Mouse (Mus musculus): Measurements from ENCODE around the gene Olfr599. TPM values are rescaled to one million over a fixed set of nuclear protein-coding genes. Genes with fewer than 3 reads are reported as not detected.

Olfr599 gene
- not detected for polyA plus RNA-seq (2014; fragmentation: Illumina TruSeq; extraction: RNeasy Lipid Tissue Mini Kit (QIAGEN cat#74804); ENCODE audit: insufficient read depth, low read depth, low replicate concordance)

GRCm38 (mm10) chr7:103335617-103336016 is at the start of gene Olfr599:
Gene Olfr599 (plus strand): TSS chr7:103335917.

GRCm38 (mm10) chr7:103305348-103305747 is 30.4 kb upstream of the Olfr599 start, which contains the start of gene Olfr596:
Gene Olfr596 (plus strand): TSS chr7:103305648.

GRCm38 (mm10) chr7:103316015-103316414 is 19.7 kb upstream of the Olfr599 start, which contains the start of gene Olfr597:
Gene Olfr597 (plus strand): TSS chr7:103316315.

GRCm38 (mm10) chr7:103323268-103323667 is 12.4 kb upstream of the Olfr599 start, which contains the start of gene Olfr598:
Gene Olfr598 (plus strand): TSS chr7:103323568.

GRCm38 (mm10) chr7:103349569-103349968 is 13.9 kb downstream of the Olfr599 start, which contains the start of gene Olfr600:
Gene Olfr600 (minus strand): TSS chr7:103349669.

GRCm38 (mm10) chr7:103362555-103362954 is 26.8 kb downstream of the Olfr599 start, which contains the start of gene Olfr601:
Gene Olfr601 (minus strand): TSS chr7:103362655.

GRCm38 (mm10) chr7:103386077-103386476 is 50.4 kb downstream of the Olfr599 start, which contains the start of gene Olfr603:
Gene Olfr603 (minus strand): TSS chr7:103386177.

Other genes starting within 250 kb of the Olfr599 start
- gene Olfr585, start 238.2 kb upstream of the Olfr599 start, polyA plus RNA-seq (2014; fragmentation: Illumina TruSeq; extraction: RNeasy Lipid Tissue Mini Kit (QIAGEN cat#74804); ENCODE audit: insufficient read depth, low read depth, low replicate concordance) = not detected
- gene Olfr586, start 210.3 kb upstream of the Olfr599 start, polyA plus RNA-seq (2014; fragmentation: Illumina TruSeq; extraction: RNeasy Lipid Tissue Mini Kit (QIAGEN cat#74804); ENCODE audit: insufficient read depth, low read depth, low replicate concordance) = not detected
- not detected for gene Olfr588-ps1, start 195.0 kb upstream of the Olfr599 start, polyA plus RNA-seq (2014; fragmentation: Illumina TruSeq; extraction: RNeasy Lipid Tissue Mini Kit (QIAGEN cat#74804); ENCODE audit: insufficient read depth, low read depth, low replicate concordance)
- gene Olfr589, start 179.6 kb upstream of the Olfr599 start, polyA plus RNA-seq (2014; fragmentation: Illumina TruSeq; extraction: RNeasy Lipid Tissue Mini Kit (QIAGEN cat#74804); ENCODE audit: insufficient read depth, low read depth, low replicate concordance) = not detected
- not detected for gene Olfr591, start 157.6 kb upstream of the Olfr599 start, polyA plus RNA-seq (2014; fragmentation: Illumina TruSeq; extraction: RNeasy Lipid Tissue Mini Kit (QIAGEN cat#74804); ENCODE audit: insufficient read depth, low read depth, low replicate concordance)
- gene Olfr592, start 151.1 kb upstream of the Olfr599 start, polyA plus RNA-seq (2014; fragmentation: Illumina TruSeq; extraction: RNeasy Lipid Tissue Mini Kit (QIAGEN cat#74804); ENCODE audit: insufficient read depth, low read depth, low replicate concordance) = not detected
- gene Olfr593, start 124.1 kb upstream of the Olfr599 start, polyA plus RNA-seq (2014; fragmentation: Illumina TruSeq; extraction: RNeasy Lipid Tissue Mini Kit (QIAGEN cat#74804); ENCODE audit: insufficient read depth, low read depth, low replicate concordance) = not detected
- gene Olfr594, start 118.9 kb upstream of the Olfr599 start, polyA plus RNA-seq (2014; fragmentation: Illumina TruSeq; extraction: RNeasy Lipid Tissue Mini Kit (QIAGEN cat#74804); ENCODE audit: insufficient read depth, low read depth, low replicate concordance) = not detected
- not detected for gene Usp17ld, start 83.4 kb upstream of the Olfr599 start, polyA plus RNA-seq (2014; fragmentation: Illumina TruSeq; extraction: RNeasy Lipid Tissue Mini Kit (QIAGEN cat#74804); ENCODE audit: insufficient read depth, low read depth, low replicate concordance)
- not detected for gene Olfr596, start 30.3 kb upstream of the Olfr599 start, polyA plus RNA-seq (2014; fragmentation: Illumina TruSeq; extraction: RNeasy Lipid Tissue Mini Kit (QIAGEN cat#74804); ENCODE audit: insufficient read depth, low read depth, low replicate concordance)
- gene Olfr597, start 19.6 kb upstream of the Olfr599 start, polyA plus RNA-seq (2014; fragmentation: Illumina TruSeq; extraction: RNeasy Lipid Tissue Mini Kit (QIAGEN cat#74804); ENCODE audit: insufficient read depth, low read depth, low replicate concordance) = not detected
- gene Olfr598, start 12.3 kb upstream of the Olfr599 start, polyA plus RNA-seq (2014; fragmentation: Illumina TruSeq; extraction: RNeasy Lipid Tissue Mini Kit (QIAGEN cat#74804); ENCODE audit: insufficient read depth, low read depth, low replicate concordance) = not detected
- not detected for gene Olfr600, start 13.8 kb downstream of the Olfr599 start, polyA plus RNA-seq (2014; fragmentation: Illumina TruSeq; extraction: RNeasy Lipid Tissue Mini Kit (QIAGEN cat#74804); ENCODE audit: insufficient read depth, low read depth, low replicate concordance)
- gene Olfr601, start 26.7 kb downstream of the Olfr599 start, polyA plus RNA-seq (2014; fragmentation: Illumina TruSeq; extraction: RNeasy Lipid Tissue Mini Kit (QIAGEN cat#74804); ENCODE audit: insufficient read depth, low read depth, low replicate concordance) = not detected
- not detected for gene Olfr603, start 50.3 kb downstream of the Olfr599 start, polyA plus RNA-seq (2014; fragmentation: Illumina TruSeq; extraction: RNeasy Lipid Tissue Mini Kit (QIAGEN cat#74804); ENCODE audit: insufficient read depth, low read depth, low replicate concordance)
- gene Usp17lc, start 79.2 kb downstream of the Olfr599 start, polyA plus RNA-seq (2014; fragmentation: Illumina TruSeq; extraction: RNeasy Lipid Tissue Mini Kit (QIAGEN cat#74804); ENCODE audit: insufficient read depth, low read depth, low replicate concordance) = not detected
- gene Olfr605, start 109.5 kb downstream of the Olfr599 start, polyA plus RNA-seq (2014; fragmentation: Illumina TruSeq; extraction: RNeasy Lipid Tissue Mini Kit (QIAGEN cat#74804); ENCODE audit: insufficient read depth, low read depth, low replicate concordance) = not detected
- gene Olfr606, start 113.1 kb downstream of the Olfr599 start, polyA plus RNA-seq (2014; fragmentation: Illumina TruSeq; extraction: RNeasy Lipid Tissue Mini Kit (QIAGEN cat#74804); ENCODE audit: insufficient read depth, low read depth, low replicate concordance) = not detected
- not detected for gene Olfr607, start 128.2 kb downstream of the Olfr599 start, polyA plus RNA-seq (2014; fragmentation: Illumina TruSeq; extraction: RNeasy Lipid Tissue Mini Kit (QIAGEN cat#74804); ENCODE audit: insufficient read depth, low read depth, low replicate concordance)
- not detected for gene Olfr608, start 134.0 kb downstream of the Olfr599 start, polyA plus RNA-seq (2014; fragmentation: Illumina TruSeq; extraction: RNeasy Lipid Tissue Mini Kit (QIAGEN cat#74804); ENCODE audit: insufficient read depth, low read depth, low replicate concordance)
- not detected for gene Olfr609, start 162.1 kb downstream of the Olfr599 start, polyA plus RNA-seq (2014; fragmentation: Illumina TruSeq; extraction: RNeasy Lipid Tissue Mini Kit (QIAGEN cat#74804); ENCODE audit: insufficient read depth, low read depth, low replicate concordance)
- gene Olfr610, start 176.2 kb downstream of the Olfr599 start, polyA plus RNA-seq (2014; fragmentation: Illumina TruSeq; extraction: RNeasy Lipid Tissue Mini Kit (QIAGEN cat#74804); ENCODE audit: insufficient read depth, low read depth, low replicate concordance) = not detected
- not detected for gene Olfr611, start 184.9 kb downstream of the Olfr599 start, polyA plus RNA-seq (2014; fragmentation: Illumina TruSeq; extraction: RNeasy Lipid Tissue Mini Kit (QIAGEN cat#74804); ENCODE audit: insufficient read depth, low read depth, low replicate concordance)
- not detected for gene Olfr612, start 206.8 kb downstream of the Olfr599 start, polyA plus RNA-seq (2014; fragmentation: Illumina TruSeq; extraction: RNeasy Lipid Tissue Mini Kit (QIAGEN cat#74804); ENCODE audit: insufficient read depth, low read depth, low replicate concordance)
- gene Olfr613, start 212.2 kb downstream of the Olfr599 start, polyA plus RNA-seq (2014; fragmentation: Illumina TruSeq; extraction: RNeasy Lipid Tissue Mini Kit (QIAGEN cat#74804); ENCODE audit: insufficient read depth, low read depth, low replicate concordance) = not detected
- not detected for gene Olfr615, start 220.2 kb downstream of the Olfr599 start, polyA plus RNA-seq (2014; fragmentation: Illumina TruSeq; extraction: RNeasy Lipid Tissue Mini Kit (QIAGEN cat#74804); ENCODE audit: insufficient read depth, low read depth, low replicate concordance)
- not detected for gene Olfr616, start 233.2 kb downstream of the Olfr599 start, polyA plus RNA-seq (2014; fragmentation: Illumina TruSeq; extraction: RNeasy Lipid Tissue Mini Kit (QIAGEN cat#74804); ENCODE audit: insufficient read depth, low read depth, low replicate concordance)
- not detected for gene Olfr617, start 237.1 kb downstream of the Olfr599 start, polyA plus RNA-seq (2014; fragmentation: Illumina TruSeq; extraction: RNeasy Lipid Tissue Mini Kit (QIAGEN cat#74804); ENCODE audit: insufficient read depth, low read depth, low replicate concordance)